In the genomic region with DNA sequence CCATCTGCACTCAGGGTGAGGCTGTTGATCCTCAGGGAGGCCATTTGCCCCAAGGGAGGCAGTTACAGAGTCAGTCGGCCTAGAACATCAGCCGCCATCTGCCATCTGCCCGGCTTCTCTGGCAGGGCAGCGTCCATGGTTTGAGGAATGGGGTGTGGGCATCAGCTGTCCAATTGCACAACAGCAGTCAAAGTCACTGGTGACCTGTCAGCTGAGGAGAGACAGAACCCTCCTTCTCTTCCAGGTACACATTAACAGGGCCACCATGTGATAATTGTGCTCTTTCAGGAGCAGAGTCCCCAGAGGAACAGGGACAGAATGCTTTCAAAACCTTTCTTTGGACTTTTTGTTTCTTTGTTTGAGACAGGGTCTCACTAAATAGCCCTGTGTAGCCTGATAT, we compare ENCODE assay signal across 30 mouse cellular contexts. TPM values are rescaled to one million over a fixed set of nuclear protein-coding genes. Genes with fewer than 3 reads are reported as not detected.
DNase-seq lines count a peak whose midpoint lies in the region; ATAC-seq lines count a peak whose summit lies in the region.
"Had no signal": no experiment of that assay in that cellular context is flagged by ENCODE, and none has a peak within 500 bp of the region (broad histone marks: within the 10 kb centered on the region; RNA-seq: fewer than 3 reads in every experiment).

No protein-coding gene starts in this region.

- H3K27me3 ChIP-seq in kidney, embryonic 14.5 days (ENCODE audit: control insufficient read depth, insufficient read depth, low read length): peaks cover 11% of the 10 kb centered on the region; the same call in 1 of the 2 replicates
- H3K27me3 ChIP-seq in liver, embryonic 12.5 days (replicated peaks): peaks cover 21% of the 10 kb centered on the region

- WGBS in kidney, embryonic 14.5 days: 89% methylated on average over 4 of the region's 4 CpGs
- WGBS in liver, embryonic 12.5 days (ENCODE audit: insufficient replicate concordance): 78% methylated on average over 4 of the region's 4 CpGs

- H3K4me1 ChIP-seq in kidney, embryonic 14.5 days (ENCODE audit: control insufficient read depth, insufficient read depth, low read length): no peaks in the 10 kb centered on the region; the same call in 1 of the 2 replicates
- no peaks in the 10 kb centered on the region for H3K4me1 ChIP-seq in liver, embryonic 12.5 days
- H3K4me1 ChIP-seq: forebrain, embryonic 15.5 days; limb, embryonic 15.5 days; midbrain, embryonic 15.5 days; neural tube, embryonic 12.5 days had no signal

- H3K9ac ChIP-seq in kidney, embryonic 14.5 days (ENCODE audit: low read depth, low read length): no peak overlapping the region
- H3K9ac ChIP-seq in liver, embryonic 12.5 days: no peak overlapping the region
- H3K9ac ChIP-seq: forebrain, embryonic 15.5 days; limb, embryonic 15.5 days; midbrain, embryonic 15.5 days; neural tube, embryonic 12.5 days had no signal

- peak; percentile 78 for DNase-seq in kidney, adult 11 months
- peak; percentile 25 for DNase-seq in kidney, postnatal 10 days
- DNase-seq in yolk sac, embryonic 10.5 days (ENCODE audit: low spot score): peak; percentile 67
- DNase-seq in left cerebral cortex, postnatal 25 days (ENCODE audit: low spot score in 2 of 2): no peak
- no peak for DNase-seq in cerebellum, adult 8-10 months
- DNase-seq: adrenal gland, postnatal 25 days; cerebellum, adult 9-11 months; layer of hippocampus, adult 9-11 months; left cerebral cortex, postnatal 4 days; retina, postnatal 1 day; thymus, postnatal 14 days had no signal

- H3K4me2 ChIP-seq in kidney, embryonic 14.5 days (replicated peaks; ENCODE audit: low read depth, low read length): no peak overlapping the region
- no peak overlapping the region for H3K4me2 ChIP-seq in liver, embryonic 12.5 days
- H3K4me2 ChIP-seq: forebrain, embryonic 15.5 days; limb, embryonic 15.5 days; midbrain, embryonic 15.5 days; neural tube, embryonic 12.5 days had no signal

- H3K9me3 ChIP-seq in kidney, embryonic 14.5 days (ENCODE audit: control insufficient read depth, low read length): no peaks in the 10 kb centered on the region
- H3K9me3 ChIP-seq in liver, embryonic 12.5 days (replicated peaks): no peaks in the 10 kb centered on the region
- H3K9me3 ChIP-seq: embryonic facial prominence, embryonic 10.5 days; forebrain, embryonic 15.5 days; heart, embryonic 10.5 days; limb, embryonic 15.5 days; midbrain, embryonic 15.5 days; neural tube, embryonic 12.5 days had no signal

- no peaks in the 10 kb centered on the region for H3K36me3 ChIP-seq in kidney, embryonic 14.5 days (ENCODE audit: control insufficient read depth, insufficient read depth, low read length)
- H3K36me3 ChIP-seq in liver, embryonic 12.5 days: no peaks in the 10 kb centered on the region
- H3K36me3 ChIP-seq: embryonic facial prominence, embryonic 10.5 days; forebrain, embryonic 15.5 days; heart, embryonic 10.5 days; limb, embryonic 15.5 days; midbrain, embryonic 15.5 days; neural tube, embryonic 12.5 days had no signal

- H3K4me3 ChIP-seq in kidney, embryonic 14.5 days (ENCODE audit: low read length): no peak overlapping the region
- no peak overlapping the region for H3K4me3 ChIP-seq in liver, embryonic 12.5 days
- H3K4me3 ChIP-seq: embryonic facial prominence, embryonic 10.5 days; forebrain, embryonic 15.5 days; heart, embryonic 10.5 days; left cerebral cortex, adult 2 months; limb, embryonic 15.5 days; midbrain, embryonic 15.5 days; neural tube, embryonic 12.5 days had no signal

- no peak overlapping the region for H3K27ac ChIP-seq in kidney, embryonic 14.5 days (ENCODE audit: low read depth, low read length)
- no peak overlapping the region for H3K27ac ChIP-seq in liver, embryonic 12.5 days
- H3K27ac ChIP-seq: embryonic facial prominence, embryonic 10.5 days; forebrain, embryonic 15.5 days; heart, embryonic 10.5 days; hindbrain, postnatal 0 days; left cerebral cortex, adult 2 months; limb, embryonic 15.5 days; macrophage; midbrain, embryonic 15.5 days; neural tube, embryonic 12.5 days had no signal

- no peak for ATAC-seq in kidney, embryonic 14.5 days (ENCODE audit: low FRiP score, low TSS enrichment)
- ATAC-seq in liver, embryonic 12.5 days: peak; percentile 51
- ATAC-seq: forebrain, embryonic 15.5 days; hindbrain, postnatal 0 days; intestine, postnatal 0 days; lung, postnatal 0 days; midbrain, embryonic 15.5 days had no signal

- intact Hi-C loops in left cerebral cortex, postnatal 25 days (cut with DNase I): no loop called here

RNA-seq across cellular contexts. Expression of a gene that starts 1.7 kb away (rescaled TPM):
- 0.66 and 0.96 TPM in 2 replicates for polyA plus RNA-seq in kidney, embryonic 14.5 days (2014; fragmentation: Nextera tagmentation; extraction: Ambion mirVana)
- 12.3 and 12.7 TPM in 2 replicates for polyA plus RNA-seq in liver, embryonic 12.5 days (2016; fragmentation: Nextera tagmentation; extraction: Ambion mirVana)
- total RNA-seq in left cerebral cortex, postnatal 25 days (2021): under 1 TPM; 0.25 to 0.28 TPM
- total RNA-seq: adrenal gland, postnatal 25 days; common myeloid progenitor, adult 5-6 weeks; gastrocnemius, adult 8-10 months; hematopoietic stem cell, adult 5-6 weeks; hindbrain, postnatal 0 days had no signal
- polyA plus RNA-seq: forebrain, embryonic 15.5 days; limb, embryonic 15.5 days; lung, postnatal 0 days; macrophage; neural tube, embryonic 12.5 days; spleen, adult 2 months had no signal

RNA-seq across cellular contexts. Expression of a gene that starts 1.9 kb away (rescaled TPM):
- polyA plus RNA-seq in kidney, embryonic 14.5 days (2014; fragmentation: Nextera tagmentation; extraction: Ambion mirVana): 0.13 and 0.28 TPM in 2 replicates
- 7.5 and 8.5 TPM in 2 replicates for polyA plus RNA-seq in liver, embryonic 12.5 days (2016; fragmentation: Nextera tagmentation; extraction: Ambion mirVana)
- total RNA-seq in left cerebral cortex, postnatal 25 days (2021): under 1 TPM; 0.41 to 0.57 TPM
- total RNA-seq: adrenal gland, postnatal 25 days; common myeloid progenitor, adult 5-6 weeks; hematopoietic stem cell, adult 5-6 weeks had no signal
- polyA plus RNA-seq: gonadal fat pad, adult 2 months; lung, postnatal 0 days; macrophage; spleen, adult 2 months had no signal

RNA-seq across cellular contexts. Expression of a gene that starts 34.6 kb away (rescaled TPM):
- polyA plus RNA-seq in kidney, embryonic 14.5 days (2014; fragmentation: Nextera tagmentation; extraction: Ambion mirVana): 0.11 and 0.13 TPM in 2 replicates
- 25.4 and 26.4 TPM in 2 replicates for polyA plus RNA-seq in liver, embryonic 12.5 days (2016; fragmentation: Nextera tagmentation; extraction: Ambion mirVana)
- not detected for total RNA-seq in left cerebral cortex, postnatal 25 days (2021)
- total RNA-seq: common myeloid progenitor, adult 5-6 weeks; hematopoietic stem cell, adult 5-6 weeks; left cerebral cortex, adult 2 months; left cerebral cortex, postnatal 4 days had no signal
- polyA plus RNA-seq: embryonic facial prominence, embryonic 10.5 days; heart, embryonic 16.5 days; macrophage; neural tube, embryonic 12.5 days; spleen, adult 2 months had no signal

Comparison
In these comparisons a context has a peak if more than half of its experiments do, and no peak if none do; other contexts are left out.
1. DNase-seq: peak in kidney, adult 11 months (single experiment), kidney, postnatal 10 days (single experiment) and yolk sac, embryonic 10.5 days (single experiment); none in left cerebral cortex, postnatal 25 days (0 of 2) and cerebellum, adult 8-10 months (single experiment).
2. RNA of a gene that starts 34.6 kb away (polyA plus RNA-seq): 25.4 to 26.4 TPM in liver, embryonic 12.5 days; 0.11 to 0.13 TPM in kidney, embryonic 14.5 days; every median in the first group is over 10 times any median in the second.